Mouse (Mus musculus) spleen, embryonic (tissue): ENCODE data around the gene Plcd1.

Source experiments
- CTCF ChIA-PET: fragments of 350-600 bp; sonication (Branson Sonifier 250); formaldehyde crosslinking; loops from one replicate; lab custom pipeline; 2022; lab: Charles Lee

Plcd1 gene

GRCm38 (mm10) chr9:119091581-119092310 is 1.6 kb downstream of the Plcd1 start:
- CTCF ChIA-PET = no interaction called here

GRCm38 (mm10) chr9:119090462-119090861 is 2.8 kb downstream of the Plcd1 start:
- CTCF ChIA-PET = no interaction called here

- CTCF ChIA-PET = no interaction called here
These were observed 3.9 kb downstream of the Plcd1 start for GRCm38 (mm10) chr9:119089437-119089836.

- CTCF ChIA-PET = no interaction called here
These were observed 5.0 kb downstream of the Plcd1 start for GRCm38 (mm10) chr9:119088148-119088801.

GRCm38 (mm10) chr9:119087309-119087708 is 6.0 kb downstream of the Plcd1 start:
- CTCF ChIA-PET = no interaction called here

- CTCF ChIA-PET = no interaction called here
These were observed 6.9 kb downstream of the Plcd1 start for GRCm38 (mm10) chr9:119086451-119086850.

- CTCF ChIA-PET = interaction anchor here (0.6 to 0.7 kb wide), 2 partner anchors 33 to 53 kb away, joined by 3 to 4 read pairs; no protein-coding TSS in a partner anchor
These were observed 9.3 kb downstream of the Plcd1 start for GRCm38 (mm10) chr9:119083966-119084365.

- CTCF ChIA-PET = no interaction called here
These were observed 10.5 kb downstream of the Plcd1 start for GRCm38 (mm10) chr9:119082656-119083430.

GRCm38 (mm10) chr9:119082039-119082438 is 11.3 kb downstream of the Plcd1 start:
- CTCF ChIA-PET = no interaction called here

- CTCF ChIA-PET = no interaction called here
These were observed 13.1 kb downstream of the Plcd1 start for GRCm38 (mm10) chr9:119080040-119080675.

- CTCF ChIA-PET = no interaction called here
These were observed 17.6 kb downstream of the Plcd1 start for GRCm38 (mm10) chr9:119075685-119076084.

GRCm38 (mm10) chr9:119073184-119073895 is 20.0 kb downstream of the Plcd1 start:
- CTCF ChIA-PET = no interaction called here

- CTCF ChIA-PET = no interaction called here
These were observed 21.5 kb downstream of the Plcd1 start for GRCm38 (mm10) chr9:119071786-119072185.

GRCm38 (mm10) chr9:119070173-119070825 is 23.0 kb downstream of the Plcd1 start:
- CTCF ChIA-PET = interaction anchor here (0.6 kb wide), 1 partner anchor 139 kb away, joined by 3 read pairs; no protein-coding TSS in a partner anchor

- CTCF ChIA-PET = no interaction called here
These were observed 25.0 kb downstream of the Plcd1 start for GRCm38 (mm10) chr9:119068266-119068665.

GRCm38 (mm10) chr9:119067601-119068000 is 25.7 kb downstream of the Plcd1 start:
- CTCF ChIA-PET = no interaction called here

- CTCF ChIA-PET = interaction anchor here (0.6 kb wide), 1 partner anchor 105 kb away, joined by 4 read pairs; no protein-coding TSS in a partner anchor
These were observed 29.0 kb downstream of the Plcd1 start for GRCm38 (mm10) chr9:119064296-119064695.

GRCm38 (mm10) chr9:119063036-119063644 is 30.2 kb downstream of the Plcd1 start:
- CTCF ChIA-PET = no interaction called here

GRCm38 (mm10) chr9:119060701-119061100 is 32.6 kb downstream of the Plcd1 start:
- CTCF ChIA-PET = no interaction called here

GRCm38 (mm10) chr9:119058245-119058644 is 35.1 kb downstream of the Plcd1 start:
- CTCF ChIA-PET = no interaction called here
